In the genomic region with DNA sequence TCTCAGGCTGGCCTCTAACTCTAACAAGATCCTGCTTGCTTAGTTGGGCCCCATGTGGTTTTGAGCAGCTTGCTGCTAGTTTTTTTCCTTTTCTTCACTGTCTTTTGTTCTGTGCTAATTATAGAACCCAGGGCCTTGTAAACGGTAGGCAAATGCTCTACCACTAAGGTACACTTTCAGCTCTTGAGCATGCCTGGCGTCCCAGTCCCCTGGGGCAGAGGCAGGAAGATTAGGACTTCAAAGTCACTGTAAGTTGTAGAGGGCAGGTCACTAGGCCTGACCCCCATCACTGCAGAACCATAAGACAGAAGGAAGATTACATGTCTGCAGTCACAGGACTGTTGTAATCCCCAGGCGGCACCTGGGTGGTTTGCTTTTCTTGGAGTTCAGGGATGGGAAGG, we compare ENCODE assay signal across 17 mouse cellular contexts. TPM values are rescaled to one million over a fixed set of nuclear protein-coding genes. Genes with fewer than 3 reads are reported as not detected.
DNase-seq lines count a peak whose midpoint lies in the region; ATAC-seq and TF ChIP-seq lines count a peak whose summit lies in the region.
"Had no signal": no experiment of that assay in that cellular context is flagged by ENCODE, and none has a peak within 500 bp of the region (broad histone marks: within the 10 kb centered on the region; RNA-seq: fewer than 3 reads in every experiment).

No protein-coding gene starts in this region.

- no peak for DNase-seq in heart, postnatal 25 days (ENCODE audit: low spot score)
- DNase-seq in thymus, adult 2 months, result peak; percentile 9
- no peak for DNase-seq in thymus, adult 18-20 months
- no peak for DNase-seq in cerebellum, postnatal 14 days
- no peak for DNase-seq in cerebellum, postnatal 10 days
- DNase-seq in cerebellum, adult 18-20 months, result no peak
- DNase-seq: cerebellum, adult 9-10 months; gastrocnemius, postnatal 14 days; kidney, postnatal 36 days; right cerebral cortex, postnatal 25 days had no signal

- H3K9me3 ChIP-seq in heart, embryonic 15.5 days (replicated peaks), result no peaks in the 10 kb centered on the region
- no peaks in the 10 kb centered on the region for H3K9me3 ChIP-seq in limb, embryonic 13.5 days
- H3K9me3 ChIP-seq: midbrain, embryonic 15.5 days had no signal

- ATAC-seq in heart, embryonic 15.5 days (replicated peaks; ENCODE audit: insufficient number of reproducible peaks, insufficient read depth, low FRiP score, low read depth), result no peak
- ATAC-seq in limb, embryonic 13.5 days (ENCODE audit: low FRiP score, low read depth), result no peak
- ATAC-seq: CD4-positive, CD25-positive, alpha-beta regulatory T cell, adult 4 months; midbrain, embryonic 15.5 days had no signal

- WGBS in heart, embryonic 15.5 days, result 15% methylated on average over 3 of the region's 3 CpGs
- 23% methylated on average over 3 of the region's 3 CpGs for WGBS in thymus, adult 2 months
- WGBS in limb, embryonic 13.5 days, result 11% methylated on average over 3 of the region's 3 CpGs

- TF ChIP-seq CTCF in thymus, adult 2 months (IDR thresholded peaks at IDR 0.05; ENCODE audit: borderline replicate concordance, control insufficient read depth, extremely low read depth, insufficient read depth, low read length, poor library complexity), result no peak

- H3K36me3 ChIP-seq in heart, embryonic 15.5 days, result peaks cover 16% of the 10 kb centered on the region; the same call in 1 of the 2 replicates
- H3K36me3 ChIP-seq in thymus, adult 2 months (ENCODE audit: control insufficient read depth, insufficient read depth, low read length), result peaks cover 11% of the 10 kb centered on the region; the same call in 1 of the 2 replicates
- peaks cover 44% of the 10 kb centered on the region for H3K36me3 ChIP-seq in limb, embryonic 13.5 days

- H3K9ac ChIP-seq in heart, embryonic 15.5 days, result no peak overlapping the region
- H3K9ac ChIP-seq in limb, embryonic 13.5 days, result no peak overlapping the region
- H3K9ac ChIP-seq: lung, embryonic 14.5 days; midbrain, embryonic 15.5 days had no signal

- H3K27me3 ChIP-seq in heart, embryonic 15.5 days, result no peaks in the 10 kb centered on the region
- no peaks in the 10 kb centered on the region for H3K27me3 ChIP-seq in thymus, adult 2 months (ENCODE audit: control insufficient read depth, insufficient read depth, low read length)
- no peaks in the 10 kb centered on the region for H3K27me3 ChIP-seq in limb, embryonic 13.5 days
- H3K27me3 ChIP-seq: midbrain, embryonic 15.5 days had no signal

- H3K4me3 ChIP-seq in heart, embryonic 15.5 days, result no peak overlapping the region
- no peak overlapping the region for H3K4me3 ChIP-seq in thymus, adult 2 months (ENCODE audit: control insufficient read depth, insufficient read depth, low read length)
- H3K4me3 ChIP-seq in limb, embryonic 13.5 days, result no peak overlapping the region
- H3K4me3 ChIP-seq: midbrain, embryonic 15.5 days had no signal

- TF ChIP-seq POLR2A in thymus, adult 2 months (IDR thresholded peaks at IDR 0.05; ENCODE audit: control insufficient read depth, extremely low read depth, insufficient read depth, low read length, poor library complexity), result no peak

- H3K4me1 ChIP-seq in heart, embryonic 15.5 days (replicated peaks), result peaks cover 21% of the 10 kb centered on the region
- H3K4me1 ChIP-seq in thymus, adult 2 months (replicated peaks; ENCODE audit: control insufficient read depth, insufficient read depth, low read length), result peaks cover 26% of the 10 kb centered on the region
- peaks cover 41% of the 10 kb centered on the region for H3K4me1 ChIP-seq in limb, embryonic 13.5 days

- intact Hi-C loops in heart, postnatal 25 days (cut with DNase I), result no loop called here

- H3K27ac ChIP-seq in heart, embryonic 15.5 days, result peak overlapping the region; percentile 74
- peak overlapping the region; percentile 73 for H3K27ac ChIP-seq in thymus, adult 2 months (ENCODE audit: control insufficient read depth, insufficient read depth, low read length)
- H3K27ac ChIP-seq in limb, embryonic 13.5 days, result peak overlapping the region; percentile 44; the same call in 1 of the 2 replicates

- H3K4me2 ChIP-seq in heart, embryonic 15.5 days, result no peak overlapping the region
- no peak overlapping the region for H3K4me2 ChIP-seq in limb, embryonic 13.5 days (replicated peaks)
- H3K4me2 ChIP-seq: lung, embryonic 14.5 days; midbrain, embryonic 15.5 days had no signal

RNA-seq across cellular contexts. Expression of gene Dtx2, which starts 8.2 kb away (rescaled TPM):
- 18.5 and 21.5 TPM in 2 replicates for polyA plus RNA-seq in heart, embryonic 15.5 days (2015; fragmentation: Nextera tagmentation; extraction: Ambion mirVana)
- 1 to 10 TPM; 7.9 to 8.4 TPM for total RNA-seq in heart, postnatal 25 days (2021)
- 75.3 and 78.8 TPM in 2 replicates for polyA plus RNA-seq in thymus, adult 2 months (2012; rRNA removed)
- 35.2 and 37.9 TPM in 2 replicates for polyA plus RNA-seq in limb, embryonic 13.5 days (2015; fragmentation: Nextera tagmentation; extraction: Ambion mirVana)

RNA-seq across cellular contexts. Expression of gene Zp3, which starts 22.9 kb away (rescaled TPM):
- not detected in 2 replicates for polyA plus RNA-seq in heart, embryonic 15.5 days (2015; fragmentation: Nextera tagmentation; extraction: Ambion mirVana)
- total RNA-seq in heart, postnatal 25 days (2021), result not detected
- polyA plus RNA-seq in thymus, adult 2 months (2012; rRNA removed), result 0.52 and 1.1 TPM in 2 replicates
- 0.22 and 0.47 TPM in 2 replicates for polyA plus RNA-seq in limb, embryonic 13.5 days (2015; fragmentation: Nextera tagmentation; extraction: Ambion mirVana)
- total RNA-seq: gastrocnemius, postnatal 14 days; left cerebral cortex, postnatal 10 days; neutrophil, adult 5-6 weeks had no signal
- polyA plus RNA-seq: CD4-positive, CD25-positive, alpha-beta regulatory T cell, adult 4 months; lung, embryonic 14.5 days had no signal

RNA-seq across cellular contexts. Expression of gene Ssc4d, which starts 28.4 kb away (rescaled TPM):
- polyA plus RNA-seq in heart, embryonic 15.5 days (2015; fragmentation: Nextera tagmentation; extraction: Ambion mirVana), result 0.44 and 0.86 TPM in 2 replicates
- under 1 TPM; 0.28 to 0.68 TPM for total RNA-seq in heart, postnatal 25 days (2021)
- polyA plus RNA-seq in thymus, adult 2 months (2012; rRNA removed), result 3.9 and 4.7 TPM in 2 replicates
- polyA plus RNA-seq in limb, embryonic 13.5 days (2015; fragmentation: Nextera tagmentation; extraction: Ambion mirVana), result 4.4 and 4.5 TPM in 2 replicates

RNA-seq across cellular contexts. Expression of gene Upk3b, which starts 35.5 kb away (rescaled TPM):
- polyA plus RNA-seq in heart, embryonic 15.5 days (2015; fragmentation: Nextera tagmentation; extraction: Ambion mirVana), result 27.8 and 36.5 TPM in 2 replicates
- total RNA-seq in heart, postnatal 25 days (2021), result 10 to 100 TPM; 20.0 to 28.8 TPM
- 6.1 and 16.1 TPM in 2 replicates for polyA plus RNA-seq in thymus, adult 2 months (2012; rRNA removed)
- polyA plus RNA-seq in limb, embryonic 13.5 days (2015; fragmentation: Nextera tagmentation; extraction: Ambion mirVana), result 0.14 and 0.15 TPM in 2 replicates
- total RNA-seq: gastrocnemius, postnatal 14 days; left cerebral cortex, postnatal 10 days; neutrophil, adult 5-6 weeks had no signal
- polyA plus RNA-seq: CD4-positive, CD25-positive, alpha-beta regulatory T cell, adult 4 months; midbrain, embryonic 15.5 days had no signal

RNA-seq across cellular contexts. Expression of gene Upk3bl, which starts 51.5 kb away (rescaled TPM):
- 0.68 and 2.6 TPM in 2 replicates for polyA plus RNA-seq in heart, embryonic 15.5 days (2015; fragmentation: Nextera tagmentation; extraction: Ambion mirVana)
- not detected for total RNA-seq in heart, postnatal 25 days (2021)
- 0.64 and 1.3 TPM in 2 replicates for polyA plus RNA-seq in thymus, adult 2 months (2012; rRNA removed)
- 2.2 and 3.5 TPM in 2 replicates for polyA plus RNA-seq in limb, embryonic 13.5 days (2015; fragmentation: Nextera tagmentation; extraction: Ambion mirVana)
- total RNA-seq: left cerebral cortex, postnatal 10 days had no signal
- polyA plus RNA-seq: CD4-positive, CD25-positive, alpha-beta regulatory T cell, adult 4 months; midbrain, embryonic 15.5 days had no signal
